Mouse (Mus musculus) heart, postnatal 0 days (tissue): ENCODE measurements around the gene D1Ertd622e.

ENCODE experiments used
- CTCF ChIP-seq: IDR thresholded peaks from 2 replicates; pipeline ENCODE4 v1.5.1; 2016; ENCODE audit warnings: antibody characterized with exemption, control low read depth, low read depth
- EP300 ChIP-seq: IDR thresholded peaks from 2 replicates; pipeline ENCODE4 v1.6.1; 2016; ENCODE audit warnings: antibody characterized with exemption, low read depth

DNA sequence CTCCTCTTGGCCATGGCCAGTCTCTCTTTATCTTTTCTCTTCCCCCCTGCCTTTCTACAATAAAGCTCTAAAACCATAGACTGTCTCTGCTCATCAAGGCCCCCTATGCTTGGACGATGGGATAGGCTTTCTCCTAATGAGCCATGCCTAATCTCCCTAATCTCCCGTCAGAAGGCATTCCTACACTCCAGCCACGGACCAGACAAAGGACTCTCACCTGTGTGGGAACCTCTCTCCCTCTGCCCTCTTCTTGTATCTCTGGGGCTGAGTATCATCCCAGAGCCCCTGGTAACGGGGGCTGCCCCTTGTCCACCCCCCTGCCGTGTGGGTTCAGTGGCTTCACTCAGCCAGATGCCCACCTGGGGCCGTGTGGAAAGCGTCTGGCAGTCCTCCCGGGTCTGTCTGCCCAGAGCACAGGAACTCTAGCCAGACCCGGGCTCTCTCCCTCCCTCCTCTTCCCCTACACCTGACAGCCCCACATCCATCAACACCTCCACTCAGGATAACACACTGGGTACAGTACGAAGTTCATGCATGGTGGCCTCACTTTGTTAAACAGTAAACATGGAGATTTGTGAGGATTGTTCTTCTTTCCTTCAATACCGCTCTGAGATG lies 37.2 kb upstream of the D1Ertd622e start:
- TF ChIP-seq CTCF (no peak), EP300 (no peak)
